Mouse (Mus musculus): ENCODE measurements around the gene Armc10.
"Not testable (repeated sequence)": the region's sequence is repeated elsewhere in the genome, so short reads cannot be mapped to it uniquely, and the experiment has no call there.

Gene Armc10

GRCm38 (mm10) chr5:21667191-21668137, 21.9 kb downstream of the Armc10 start:
- CTCF ChIA-PET = interaction anchor here (0.5 kb wide), 1 partner anchor 10 kb away, joined by 3 read pairs; no protein-coding TSS in a partner anchor

GRCm38 (mm10) chr5:21669307-21669706, 23.7 kb downstream of the Armc10 start:
- CTCF ChIA-PET = no interaction called here

GRCm38 (mm10) chr5:21672812-21673635, 27.4 kb downstream of the Armc10 start:
- CTCF ChIA-PET = no interaction called here

GRCm38 (mm10) chr5:21673742-21674141, 28.1 kb downstream of the Armc10 start:
- CTCF ChIA-PET = interaction anchor here (1.2 kb wide), 1 partner anchor 15 kb away, joined by 3 read pairs; no protein-coding TSS in a partner anchor

- CTCF ChIA-PET = interaction anchor here (1.2 kb wide), 1 partner anchor 16 kb away, joined by 3 read pairs; no protein-coding TSS in a partner anchor
Observed at GRCm38 (mm10) chr5:21675019-21675418, 29.4 kb downstream of the Armc10 start.

- CTCF ChIA-PET = no interaction called here
Observed at GRCm38 (mm10) chr5:21675494-21675893, 29.9 kb downstream of the Armc10 start.

- CTCF ChIA-PET = interaction anchor here (0.7 kb wide), 1 partner anchor 495 kb away, joined by 5 read pairs; no protein-coding TSS in a partner anchor
Observed at GRCm38 (mm10) chr5:21677939-21678338, 32.3 kb downstream of the Armc10 start.

- CTCF ChIA-PET = interaction anchor here (0.7 kb wide), 1 partner anchor 495 kb away, joined by 5 read pairs; no protein-coding TSS in a partner anchor
Observed at GRCm38 (mm10) chr5:21678363-21678762, 32.8 kb downstream of the Armc10 start.

- CTCF ChIA-PET = no interaction called here
Observed at GRCm38 (mm10) chr5:21680029-21680428, 34.4 kb downstream of the Armc10 start.

- CTCF ChIA-PET = no interaction called here
Observed at GRCm38 (mm10) chr5:21680940-21681339, 35.3 kb downstream of the Armc10 start.

- CTCF ChIA-PET = no interaction called here
Observed at GRCm38 (mm10) chr5:21683811-21684210, 38.2 kb downstream of the Armc10 start.

GRCm38 (mm10) chr5:21685001-21685400, 39.4 kb downstream of the Armc10 start:
- CTCF ChIA-PET = no interaction called here

GRCm38 (mm10) chr5:21687042-21687441, 41.4 kb downstream of the Armc10 start:
- CTCF ChIA-PET = interaction anchor here (0.6 kb wide), 1 partner anchor 850 kb away, joined by 3 read pairs; no protein-coding TSS in a partner anchor

GRCm38 (mm10) chr5:21692230-21692629, 46.6 kb downstream of the Armc10 start:
- CTCF ChIA-PET = no interaction called here

GRCm38 (mm10) chr5:21693372-21693870, 47.8 kb downstream of the Armc10 start:
- CTCF ChIA-PET = no interaction called here

GRCm38 (mm10) chr5:21694854-21695490, 49.4 kb downstream of the Armc10 start:
- CTCF ChIA-PET = no interaction called here

- CTCF ChIA-PET = not testable (repeated sequence)
Observed at GRCm38 (mm10) chr5:21699555-21699954, 53.9 kb downstream of the Armc10 start.

GRCm38 (mm10) chr5:21700272-21700821, 54.7 kb downstream of the Armc10 start:
- CTCF ChIA-PET = no interaction called here

GRCm38 (mm10) chr5:21700934-21701333, 55.3 kb downstream of the Armc10 start:
- CTCF ChIA-PET = no interaction called here

GRCm38 (mm10) chr5:21701351-21702008, 55.9 kb downstream of the Armc10 start, which contains the start of gene Napepld:
TSS of gene Napepld (minus strand) at chr5:21701396.
- CTCF ChIA-PET = no interaction called here

GRCm38 (mm10) chr5:21702009-21702364, 56.4 kb downstream of the Armc10 start:
- CTCF ChIA-PET = no interaction called here

Data from spleen, embryonic (tissue).